Mouse (Mus musculus): ENCODE results near the gene Chl1. TPM values are rescaled to one million over a fixed set of nuclear protein-coding genes. Genes with fewer than 3 reads are reported as not detected.

The Chl1 gene
- polyA plus RNA-seq, 1 experiment from 2014 or later: 7.0 TPM

- Histone ChIP-seq H3K27ac (no peak overlapping the region), H3K4me1 (no peaks in the 10 kb centered on the region), H3K9me3 (no peaks in the 10 kb centered on the region), H3K36me3 (no peaks in the 10 kb centered on the region), H3K4me2 (no peak overlapping the region), H3K4me3 (no peak overlapping the region), H3K9ac (no peak overlapping the region), H3K27me3 (no peaks in the 10 kb centered on the region)
- no peak for ATAC-seq (ENCODE audit: insufficient number of reproducible peaks, low FRiP score, low TSS enrichment, low read depth)
- WGBS: 74% methylated on average over 4 of the region's 4 CpGs
Observed at GRCm38 (mm10) chr6:103753891-103754290, 243.5 kb downstream of the Chl1 start.

- H3K4me3 ChIP-seq: no peak overlapping the region
- H3K27me3 ChIP-seq: no peaks in the 10 kb centered on the region
- no peaks in the 10 kb centered on the region for H3K4me1 ChIP-seq
- H3K27ac ChIP-seq: no peak overlapping the region
- H3K4me2 ChIP-seq: no peak overlapping the region
- H3K9ac ChIP-seq: no peak overlapping the region
- no peak for ATAC-seq (ENCODE audit: insufficient number of reproducible peaks, low FRiP score, low TSS enrichment, low read depth)
- H3K36me3 ChIP-seq: no peaks in the 10 kb centered on the region
- WGBS: 76% methylated on average over 3 of the region's 3 CpGs
- H3K9me3 ChIP-seq: no peaks in the 10 kb centered on the region
Observed at GRCm38 (mm10) chr6:103766830-103767229, 256.4 kb downstream of the Chl1 start.

GRCm38 (mm10) chr6:103781058-103781457 lies 270.7 kb downstream of the Chl1 start:
- ATAC-seq (ENCODE audit: insufficient number of reproducible peaks, low FRiP score, low TSS enrichment, low read depth): no peak
- 85% methylated on average over 5 of the region's 5 CpGs for WGBS
- H3K9me3 ChIP-seq: no peaks in the 10 kb centered on the region
- H3K36me3 ChIP-seq: no peaks in the 10 kb centered on the region
- H3K4me3 ChIP-seq: no peak overlapping the region
- H3K9ac ChIP-seq: no peak overlapping the region
- H3K4me2 ChIP-seq: no peak overlapping the region
- no peaks in the 10 kb centered on the region for H3K27me3 ChIP-seq
- no peak overlapping the region for H3K27ac ChIP-seq
- no peaks in the 10 kb centered on the region for H3K4me1 ChIP-seq

GRCm38 (mm10) chr6:103791077-103791632 lies 280.8 kb downstream of the Chl1 start:
- no peak for ATAC-seq (ENCODE audit: insufficient number of reproducible peaks, low FRiP score, low TSS enrichment, low read depth)
- Histone ChIP-seq H3K4me3 (no peak overlapping the region), H3K27me3 (no peaks in the 10 kb centered on the region), H3K9me3 (no peaks in the 10 kb centered on the region), H3K27ac (no peak overlapping the region), H3K4me1 (no peaks in the 10 kb centered on the region), H3K4me2 (no peak overlapping the region), H3K36me3 (no peaks in the 10 kb centered on the region), H3K9ac (no peak overlapping the region)
- 53% methylated on average over 2 of the region's 2 CpGs for WGBS

- Histone ChIP-seq H3K27ac (no peak overlapping the region), H3K4me3 (no peak overlapping the region), H3K9ac (no peak overlapping the region), H3K4me2 (no peak overlapping the region), H3K9me3 (no peaks in the 10 kb centered on the region), H3K36me3 (no peaks in the 10 kb centered on the region), H3K27me3 (no peaks in the 10 kb centered on the region), H3K4me1 (no peaks in the 10 kb centered on the region)
- WGBS: 81% methylated on average over 1 of the region's 1 CpGs
- no peak for ATAC-seq (ENCODE audit: insufficient number of reproducible peaks, low FRiP score, low TSS enrichment, low read depth)
Observed at GRCm38 (mm10) chr6:103795241-103795640, 284.9 kb downstream of the Chl1 start.
